Mouse (Mus musculus) testis, adult 2 months (tissue): Measurements from ENCODE around the gene Cyb5r2.

Experiments
- CTCF ChIP-seq: fragments of 200-500 bp; IDR thresholded peaks from 2 replicates; pipeline ENCODE4 v1.5.1; 2012; ENCODE audit warnings: low read depth, mild to moderate bottlenecking, inconsistent platforms, low read length, moderate library complexity; ENCODE audit not compliant: control insufficient read depth, insufficient read depth, insufficient replicate concordance
- POLR2A ChIP-seq: fragments of 200-500 bp; IDR thresholded peaks from 2 replicates; pipeline ENCODE4 v1.6.1; 2012; ENCODE audit warnings: low read depth, mild to moderate bottlenecking, inconsistent platforms, low read length, moderate library complexity; ENCODE audit not compliant: control insufficient read depth

DNA sequence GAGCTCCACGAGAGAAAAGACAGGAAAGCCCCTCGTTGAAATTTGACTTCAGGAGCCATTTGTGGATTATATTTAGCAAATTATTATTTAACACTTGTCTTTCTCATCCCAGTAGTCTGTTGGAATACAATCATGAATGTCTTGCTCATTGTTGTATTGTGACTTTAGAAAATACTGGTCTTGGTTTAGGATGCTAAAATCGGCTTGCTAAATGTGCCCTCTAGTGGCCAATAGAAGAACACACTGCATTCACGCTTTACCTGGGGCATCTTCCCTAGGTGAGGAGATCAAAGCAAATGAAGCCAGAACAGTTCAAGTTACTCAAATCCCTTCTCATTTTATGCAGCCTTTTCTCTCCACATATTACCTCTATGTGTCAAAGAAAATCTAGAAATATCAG is 21.8 kb upstream of the Cyb5r2 start:
- TF ChIP-seq CTCF (peak; percentile 11; the same call in 1 of the 2 replicates), POLR2A (no peak)
